Mouse (Mus musculus): ENCODE results near the gene Irf8. TPM values are rescaled to one million over a fixed set of nuclear protein-coding genes. Genes with fewer than 3 reads are reported as not detected.
A peak's percentile ranks its signal among the peaks of the same experiment; 100 is the strongest.

Gene Irf8
- polyA plus RNA-seq, 1 experiment from 2014 or later = 2.7 TPM

GRCm38 (mm10) chr8:120726051-120726450 is 10.1 kb upstream of the Irf8 start:
- H3K4me2 ChIP-seq (ENCODE audit: low read depth, low read length, severe bottlenecking) = no peak overlapping the region
- H3K9me3 ChIP-seq (ENCODE audit: control insufficient read depth, low read length) = no peaks in the 10 kb centered on the region
- no peak overlapping the region for H3K9ac ChIP-seq (ENCODE audit: low read length)
- no peaks in the 10 kb centered on the region for H3K4me1 ChIP-seq (replicated peaks; ENCODE audit: control insufficient read depth, insufficient read depth, low read length)
- H3K27me3 ChIP-seq (ENCODE audit: control insufficient read depth, insufficient read depth, low read length) = no peaks in the 10 kb centered on the region
- WGBS = 71% methylated on average over 5 of the region's 5 CpGs
- H3K27ac ChIP-seq (ENCODE audit: low read depth, low read length) = no peak overlapping the region
- DNase-seq (ENCODE audit: low spot score) (no peak), ATAC-seq (replicated peaks; ENCODE audit: low FRiP score) (no peak)
- H3K4me3 ChIP-seq (ENCODE audit: low read depth, low read length) = no peak overlapping the region
- no peaks in the 10 kb centered on the region for H3K36me3 ChIP-seq (ENCODE audit: control insufficient read depth, insufficient read depth, low read length)

GRCm38 (mm10) chr8:120728488-120729160 is 7.5 kb upstream of the Irf8 start:
- no peak overlapping the region for H3K4me2 ChIP-seq (ENCODE audit: low read depth, low read length, severe bottlenecking)
- H3K27ac ChIP-seq (ENCODE audit: low read depth, low read length) = no peak overlapping the region
- no peak for ATAC-seq (replicated peaks; ENCODE audit: low FRiP score)
- H3K4me3 ChIP-seq (ENCODE audit: low read depth, low read length) = no peak overlapping the region
- WGBS = 80% methylated on average over 9 of the region's 9 CpGs
- no peak for DNase-seq (ENCODE audit: low spot score)
- H3K36me3 ChIP-seq (ENCODE audit: control insufficient read depth, insufficient read depth, low read length) = no peaks in the 10 kb centered on the region
- no peaks in the 10 kb centered on the region for H3K9me3 ChIP-seq (ENCODE audit: control insufficient read depth, low read length)
- no peaks in the 10 kb centered on the region for H3K27me3 ChIP-seq (ENCODE audit: control insufficient read depth, insufficient read depth, low read length)
- no peaks in the 10 kb centered on the region; the same call in 1 of the 2 replicates for H3K4me1 ChIP-seq (replicated peaks; ENCODE audit: control insufficient read depth, insufficient read depth, low read length)
- no peak overlapping the region for H3K9ac ChIP-seq (ENCODE audit: low read length)

DNA sequence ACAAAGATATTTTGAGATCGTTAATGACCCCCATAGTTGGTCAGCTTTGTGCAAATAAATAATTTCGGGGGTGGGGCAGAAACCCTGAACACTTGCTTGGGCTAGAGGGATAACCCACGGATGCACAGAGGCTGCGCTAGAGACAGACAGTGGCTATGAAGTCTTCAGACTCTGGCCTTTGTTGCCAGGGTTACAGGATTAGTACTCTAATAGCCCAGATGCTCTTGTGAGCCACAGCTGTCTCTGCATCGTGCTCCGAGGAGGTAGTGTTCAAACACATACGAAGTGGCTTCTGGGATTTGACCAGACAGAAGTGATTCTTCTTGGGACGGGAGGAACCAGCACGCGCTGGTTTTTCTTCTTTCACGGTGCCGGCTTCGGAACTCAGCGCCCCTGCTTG is 4.6 kb upstream of the Irf8 start:
- ATAC-seq (replicated peaks; ENCODE audit: low FRiP score) (no peak), DNase-seq (ENCODE audit: low spot score) (no peak)
- no peaks in the 10 kb centered on the region for H3K9me3 ChIP-seq (ENCODE audit: control insufficient read depth, low read length)
- no peaks in the 10 kb centered on the region for H3K36me3 ChIP-seq (ENCODE audit: control insufficient read depth, insufficient read depth, low read length)
- H3K4me3 ChIP-seq (ENCODE audit: low read depth, low read length) = no peak overlapping the region
- H3K27ac ChIP-seq (ENCODE audit: low read depth, low read length) = no peak overlapping the region
- no peak overlapping the region for H3K9ac ChIP-seq (ENCODE audit: low read length)
- H3K4me1 ChIP-seq (replicated peaks; ENCODE audit: control insufficient read depth, insufficient read depth, low read length) = peaks cover under 1% of the 10 kb centered on the region; the same call in 1 of the 2 replicates
- peak overlapping the region; percentile 32 for H3K4me2 ChIP-seq (ENCODE audit: low read depth, low read length, severe bottlenecking)
- 37% methylated on average over 14 of the region's 14 CpGs for WGBS
- H3K27me3 ChIP-seq (ENCODE audit: control insufficient read depth, insufficient read depth, low read length) = peaks cover 18% of the 10 kb centered on the region

GRCm38 (mm10) chr8:120732068-120732467 is 4.1 kb upstream of the Irf8 start:
- Histone ChIP-seq H3K27ac (ENCODE audit: low read depth, low read length) (no peak overlapping the region), H3K9ac (ENCODE audit: low read length) (no peak overlapping the region), H3K36me3 (ENCODE audit: control insufficient read depth, insufficient read depth, low read length) (no peaks in the 10 kb centered on the region), H3K9me3 (ENCODE audit: control insufficient read depth, low read length) (no peaks in the 10 kb centered on the region), H3K4me1 (replicated peaks; ENCODE audit: control insufficient read depth, insufficient read depth, low read length) (peaks cover 2% of the 10 kb centered on the region; the same call in 1 of the 2 replicates), H3K4me2 (ENCODE audit: low read depth, low read length, severe bottlenecking) (no peak overlapping the region; the same call in 1 of the 2 replicates), H3K4me3 (ENCODE audit: low read depth, low read length) (no peak overlapping the region), H3K27me3 (ENCODE audit: control insufficient read depth, insufficient read depth, low read length) (peaks cover 19% of the 10 kb centered on the region)
- ATAC-seq (replicated peaks; ENCODE audit: low FRiP score) (no peak), DNase-seq (ENCODE audit: low spot score) (peak; percentile 60)
- 46% methylated on average over 5 of the region's 6 CpGs for WGBS

GRCm38 (mm10) chr8:120736486-120736885 is 328 bp downstream of the Irf8 start:
- Histone ChIP-seq H3K27me3 (ENCODE audit: control insufficient read depth, insufficient read depth, low read length) (peaks cover 22% of the 10 kb centered on the region), H3K27ac (ENCODE audit: low read depth, low read length) (no peak overlapping the region), H3K9me3 (ENCODE audit: control insufficient read depth, low read length) (no peaks in the 10 kb centered on the region), H3K9ac (ENCODE audit: low read length) (peak overlapping the region; percentile 30), H3K36me3 (ENCODE audit: control insufficient read depth, insufficient read depth, low read length) (no peaks in the 10 kb centered on the region), H3K4me2 (ENCODE audit: low read depth, low read length, severe bottlenecking) (peak overlapping the region; percentile 81), H3K4me3 (ENCODE audit: low read depth, low read length) (peak overlapping the region; percentile 41), H3K4me1 (replicated peaks; ENCODE audit: control insufficient read depth, insufficient read depth, low read length) (peaks cover 2% of the 10 kb centered on the region; the same call in 1 of the 2 replicates)
- DNase-seq (ENCODE audit: low spot score) (peak; percentile 75), ATAC-seq (replicated peaks; ENCODE audit: low FRiP score) (peak; percentile 56)
- 2% methylated on average over 11 of the region's 11 CpGs for WGBS

- Histone ChIP-seq H3K4me1 (replicated peaks; ENCODE audit: control insufficient read depth, insufficient read depth, low read length) (peaks cover 2% of the 10 kb centered on the region; the same call in 1 of the 2 replicates), H3K27ac (ENCODE audit: low read depth, low read length) (no peak overlapping the region), H3K4me2 (ENCODE audit: low read depth, low read length, severe bottlenecking) (no peak overlapping the region), H3K4me3 (ENCODE audit: low read depth, low read length) (no peak overlapping the region), H3K36me3 (ENCODE audit: control insufficient read depth, insufficient read depth, low read length) (no peaks in the 10 kb centered on the region), H3K9me3 (ENCODE audit: control insufficient read depth, low read length) (no peaks in the 10 kb centered on the region), H3K27me3 (ENCODE audit: control insufficient read depth, insufficient read depth, low read length) (peaks cover 22% of the 10 kb centered on the region), H3K9ac (ENCODE audit: low read length) (no peak overlapping the region)
- DNase-seq (ENCODE audit: low spot score) (no peak), ATAC-seq (replicated peaks; ENCODE audit: low FRiP score) (no peak)
- 59% methylated on average over 7 of the region's 7 CpGs for WGBS
Measured at GRCm38 (mm10) chr8:120737166-120737565, 1.0 kb downstream of the Irf8 start.

GRCm38 (mm10) chr8:120738771-120739170 is 2.6 kb downstream of the Irf8 start:
- Histone ChIP-seq H3K27me3 (ENCODE audit: control insufficient read depth, insufficient read depth, low read length) (peaks cover 22% of the 10 kb centered on the region), H3K4me1 (replicated peaks; ENCODE audit: control insufficient read depth, insufficient read depth, low read length) (peaks cover 2% of the 10 kb centered on the region; the same call in 1 of the 2 replicates), H3K9ac (ENCODE audit: low read length) (no peak overlapping the region), H3K36me3 (ENCODE audit: control insufficient read depth, insufficient read depth, low read length) (no peaks in the 10 kb centered on the region), H3K27ac (ENCODE audit: low read depth, low read length) (no peak overlapping the region), H3K9me3 (ENCODE audit: control insufficient read depth, low read length) (no peaks in the 10 kb centered on the region), H3K4me3 (ENCODE audit: low read depth, low read length) (no peak overlapping the region), H3K4me2 (ENCODE audit: low read depth, low read length, severe bottlenecking) (no peak overlapping the region)
- DNase-seq (ENCODE audit: low spot score) (no peak), ATAC-seq (replicated peaks; ENCODE audit: low FRiP score) (no peak)
- WGBS = 73% methylated on average over 4 of the region's 4 CpGs

DNA sequence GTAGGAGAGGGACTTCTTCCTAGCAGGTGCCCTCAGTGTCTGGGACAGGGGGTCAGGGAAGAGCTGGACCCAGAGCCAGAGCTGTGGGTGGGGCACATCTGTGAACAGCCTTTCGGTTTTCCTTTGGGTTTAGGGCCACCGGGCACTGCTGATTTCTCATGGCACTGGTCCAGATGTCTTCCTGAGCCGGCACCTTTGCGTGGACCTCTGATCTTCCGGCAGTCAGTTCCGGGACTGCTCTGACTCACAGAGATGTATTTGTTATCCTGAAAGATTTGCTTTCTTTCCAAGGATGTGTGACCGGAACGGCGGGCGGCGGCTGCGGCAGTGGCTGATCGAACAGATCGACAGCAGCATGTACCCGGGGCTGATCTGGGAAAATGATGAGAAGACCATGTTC is 3.4 kb downstream of the Irf8 start:
- no peak overlapping the region for H3K9ac ChIP-seq (ENCODE audit: low read length)

GRCm38 (mm10) chr8:120740579-120740978 is 4.4 kb downstream of the Irf8 start:
- Histone ChIP-seq H3K4me2 (ENCODE audit: low read depth, low read length, severe bottlenecking) (no peak overlapping the region), H3K4me3 (ENCODE audit: low read depth, low read length) (no peak overlapping the region), H3K9ac (ENCODE audit: low read length) (no peak overlapping the region), H3K9me3 (ENCODE audit: control insufficient read depth, low read length) (no peaks in the 10 kb centered on the region), H3K4me1 (replicated peaks; ENCODE audit: control insufficient read depth, insufficient read depth, low read length) (peaks cover 5% of the 10 kb centered on the region; the same call in 1 of the 2 replicates), H3K27ac (ENCODE audit: low read depth, low read length) (no peak overlapping the region), H3K36me3 (ENCODE audit: control insufficient read depth, insufficient read depth, low read length) (no peaks in the 10 kb centered on the region), H3K27me3 (ENCODE audit: control insufficient read depth, insufficient read depth, low read length) (peaks cover 7% of the 10 kb centered on the region)
- ATAC-seq (replicated peaks; ENCODE audit: low FRiP score) (no peak), DNase-seq (ENCODE audit: low spot score) (no peak)
- 66% methylated on average over 2 of the region's 2 CpGs for WGBS

More for the DNA sequence above, 3.4 kb downstream of the Irf8 start:
- 94% methylated on average over 15 of the region's 15 CpGs for WGBS
- no peak overlapping the region for H3K4me3 ChIP-seq (ENCODE audit: low read depth, low read length)
- H3K4me1 ChIP-seq (replicated peaks; ENCODE audit: control insufficient read depth, insufficient read depth, low read length) = peaks cover 5% of the 10 kb centered on the region; the same call in 1 of the 2 replicates
- H3K27me3 ChIP-seq (ENCODE audit: control insufficient read depth, insufficient read depth, low read length) = peaks cover 16% of the 10 kb centered on the region
- no peaks in the 10 kb centered on the region for H3K9me3 ChIP-seq (ENCODE audit: control insufficient read depth, low read length)
- no peak for DNase-seq (ENCODE audit: low spot score)
- no peaks in the 10 kb centered on the region for H3K36me3 ChIP-seq (ENCODE audit: control insufficient read depth, insufficient read depth, low read length)
- no peak overlapping the region for H3K4me2 ChIP-seq (ENCODE audit: low read depth, low read length, severe bottlenecking)
- ATAC-seq (replicated peaks; ENCODE audit: low FRiP score) = no peak
- H3K27ac ChIP-seq (ENCODE audit: low read depth, low read length) = no peak overlapping the region

Measured in forebrain, embryonic 11.5 days (tissue).